Mouse (Mus musculus) spleen, adult 2 months (tissue): ENCODE measurements around the gene Pdgfc.

Source experiments
- CTCF ChIP-seq: fragments of 200-500 bp; IDR thresholded peaks from 2 replicates; pipeline ENCODE4 v1.5.1; 2011; ENCODE audit warnings: mild to moderate bottlenecking, inconsistent platforms; ENCODE audit not compliant: insufficient read depth, insufficient read length, insufficient replicate concordance; ENCODE audit errors: extremely low read depth
- POLR2A ChIP-seq: fragments of 200-500 bp; IDR thresholded peaks from 2 replicates; pipeline ENCODE4 v1.6.1; 2011; ENCODE audit warnings: low read depth, low read length, inconsistent platforms

GRCm38 (mm10) chr3:81200647-81201046 is 164.4 kb downstream of the Pdgfc start:
- TF ChIP-seq POLR2A (no peak), CTCF (no peak)
